Mouse (Mus musculus): ENCODE results near the gene Mrpl37. TPM values are rescaled to one million over a fixed set of nuclear protein-coding genes. Genes with fewer than 3 reads are reported as not detected.

Mrpl37 gene
- polyA plus RNA-seq, 1 experiment, result 104 TPM

DNA sequence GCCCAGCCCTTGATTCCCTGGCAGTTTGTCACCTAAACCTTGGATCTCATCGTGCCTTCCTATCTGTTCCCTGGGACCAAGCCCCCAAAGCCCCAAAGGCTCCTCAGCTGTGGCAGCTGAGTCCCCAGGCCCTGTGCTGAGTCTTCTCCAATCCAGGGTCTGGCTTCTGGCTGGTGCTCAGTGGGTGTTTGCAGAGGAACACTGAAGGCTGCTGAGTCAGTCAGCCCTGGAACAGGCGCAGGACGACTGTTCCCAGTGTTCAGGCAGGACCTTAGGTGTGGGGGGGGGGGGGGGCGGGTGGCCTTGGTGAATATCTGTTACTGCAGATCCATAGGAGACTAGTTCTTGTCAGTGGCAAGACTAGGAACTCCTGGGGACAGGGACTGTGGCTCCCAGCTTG, 14.8 kb downstream of the Mrpl37 start:
- no peak overlapping the region for H3K4me3 ChIP-seq (ENCODE audit: insufficient read depth, low read depth, low read length)

DNA sequence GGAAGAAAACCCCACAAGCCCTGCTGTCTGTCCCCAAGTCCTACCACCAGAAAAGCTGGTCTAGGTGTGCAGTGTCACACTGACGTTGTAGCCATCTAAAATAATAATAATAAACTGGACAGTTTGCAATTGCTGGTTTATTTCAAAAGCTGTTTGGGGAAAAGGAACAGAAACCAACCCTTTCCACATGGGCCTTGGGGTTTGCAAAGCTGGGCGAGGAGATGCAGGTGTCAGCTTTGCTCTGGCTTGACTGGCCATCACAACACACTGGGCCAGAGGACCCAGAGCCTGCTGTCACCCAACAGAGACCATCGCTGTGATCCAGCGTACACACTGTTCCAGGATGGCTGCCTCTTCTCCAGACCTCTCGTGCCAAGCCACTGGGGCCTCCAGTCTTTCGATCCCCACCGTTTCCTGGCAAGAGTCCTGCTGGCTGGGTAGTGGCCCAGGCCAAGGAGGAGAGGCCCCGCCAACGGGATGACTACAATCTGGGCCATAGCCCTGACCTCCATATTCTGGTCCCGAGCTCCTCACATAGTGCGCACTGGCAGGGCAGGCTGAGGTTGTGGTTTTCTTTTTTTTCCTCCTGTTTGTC, 18.0 kb downstream of the Mrpl37 start:
- no peak overlapping the region for H3K4me3 ChIP-seq (ENCODE audit: insufficient read depth, low read depth, low read length)
- no peak overlapping the region for H3K27ac ChIP-seq (replicated peaks; ENCODE audit: low read depth, low read length)
- H3K4me1 ChIP-seq (ENCODE audit: control insufficient read depth, insufficient read depth, insufficient read length, low read length), result peaks cover 4% of the 10 kb centered on the region

More for the DNA sequence above, 14.8 kb downstream of the Mrpl37 start:
- Histone ChIP-seq H3K4me1 (ENCODE audit: control insufficient read depth, insufficient read depth, insufficient read length, low read length) (peaks cover 4% of the 10 kb centered on the region), H3K27ac (replicated peaks; ENCODE audit: low read depth, low read length) (no peak overlapping the region)

- Histone ChIP-seq H3K4me1 (ENCODE audit: control insufficient read depth, insufficient read depth, insufficient read length, low read length) (peaks cover 4% of the 10 kb centered on the region), H3K27ac (replicated peaks; ENCODE audit: low read depth, low read length) (no peak overlapping the region), H3K4me3 (ENCODE audit: insufficient read depth, low read depth, low read length) (no peak overlapping the region)
Observed at GRCm38 (mm10) chr4:107047806-107048205, 18.9 kb downstream of the Mrpl37 start.

DNA sequence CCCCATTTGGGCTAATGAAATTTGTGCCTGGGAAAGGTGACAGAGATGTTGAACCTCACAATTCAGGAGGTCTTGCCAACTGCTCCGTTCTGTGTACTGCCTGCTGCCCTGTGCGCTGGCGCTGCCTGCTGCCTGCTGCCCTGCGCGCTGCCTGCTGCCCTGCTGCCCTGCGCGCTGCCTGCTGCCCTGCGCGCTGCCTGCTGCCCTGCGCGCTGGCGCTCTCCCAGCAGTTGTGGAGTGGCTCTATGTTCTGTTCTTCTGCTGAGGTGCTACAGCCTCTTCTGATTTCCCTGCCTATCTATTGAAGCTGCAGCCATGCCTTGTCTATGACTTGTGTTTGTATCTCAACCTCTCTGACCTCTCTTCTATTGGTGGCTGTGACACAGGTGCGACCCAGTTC, 21.5 kb downstream of the Mrpl37 start:
- peaks cover 4% of the 10 kb centered on the region for H3K4me1 ChIP-seq (ENCODE audit: control insufficient read depth, insufficient read depth, insufficient read length, low read length)
- no peak overlapping the region for H3K4me3 ChIP-seq (ENCODE audit: insufficient read depth, low read depth, low read length)
- H3K27ac ChIP-seq (replicated peaks; ENCODE audit: low read depth, low read length), result no peak overlapping the region

DNA sequence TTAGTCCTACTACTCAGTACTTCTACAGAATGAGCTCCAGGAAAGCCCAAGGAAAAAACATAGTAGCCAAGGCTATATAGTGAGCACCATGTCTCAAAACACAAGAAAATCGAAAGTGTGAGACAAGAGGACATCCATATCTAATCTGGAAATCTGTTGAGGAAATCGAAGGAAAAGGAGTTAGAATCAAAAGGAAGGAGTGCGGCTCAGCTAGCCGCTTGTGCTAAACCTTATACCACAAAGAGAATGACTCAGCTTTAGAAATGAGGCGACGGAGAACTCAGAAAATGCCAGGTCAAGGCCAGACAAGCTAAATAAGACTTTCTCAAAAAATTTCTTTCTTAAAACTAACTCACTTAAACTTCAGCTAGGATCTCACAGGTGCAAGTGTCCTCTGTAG, 24.4 kb downstream of the Mrpl37 start:
- H3K4me1 ChIP-seq (ENCODE audit: control insufficient read depth, insufficient read depth, insufficient read length, low read length), result no peaks in the 10 kb centered on the region
- H3K27ac ChIP-seq (replicated peaks; ENCODE audit: low read depth, low read length), result no peak overlapping the region
- H3K4me3 ChIP-seq (ENCODE audit: insufficient read depth, low read depth, low read length), result no peak overlapping the region

DNA sequence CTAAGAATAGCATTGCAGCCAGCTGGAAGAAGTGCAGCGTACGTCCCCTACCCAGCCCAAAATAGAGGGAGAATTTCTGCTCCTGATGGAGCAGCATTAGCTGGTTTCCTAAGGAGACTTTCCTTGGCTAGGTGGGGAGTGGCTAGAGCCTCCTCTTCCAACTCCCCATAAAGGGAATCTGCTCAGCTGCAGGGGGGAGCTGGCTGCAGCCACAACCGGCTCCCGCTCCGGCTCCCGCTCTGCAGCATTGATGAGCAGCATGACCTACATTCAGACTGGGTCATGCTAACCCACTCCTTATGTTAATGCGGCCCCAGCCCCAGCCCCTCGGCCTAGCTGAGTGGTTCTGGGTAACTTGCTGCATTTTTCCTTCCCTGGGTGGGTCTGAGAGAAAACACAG, 27.4 kb downstream of the Mrpl37 start:
- no peaks in the 10 kb centered on the region for H3K4me1 ChIP-seq (ENCODE audit: control insufficient read depth, insufficient read depth, insufficient read length, low read length)
- H3K27ac ChIP-seq (replicated peaks; ENCODE audit: low read depth, low read length), result no peak overlapping the region
- no peak overlapping the region for H3K4me3 ChIP-seq (ENCODE audit: insufficient read depth, low read depth, low read length)

- Histone ChIP-seq H3K4me1 (ENCODE audit: control insufficient read depth, insufficient read depth, insufficient read length, low read length) (no peaks in the 10 kb centered on the region), H3K27ac (replicated peaks; ENCODE audit: low read depth, low read length) (no peak overlapping the region), H3K4me3 (ENCODE audit: insufficient read depth, low read depth, low read length) (no peak overlapping the region)
Observed at GRCm38 (mm10) chr4:107038303-107038702, 28.4 kb downstream of the Mrpl37 start.

DNA sequence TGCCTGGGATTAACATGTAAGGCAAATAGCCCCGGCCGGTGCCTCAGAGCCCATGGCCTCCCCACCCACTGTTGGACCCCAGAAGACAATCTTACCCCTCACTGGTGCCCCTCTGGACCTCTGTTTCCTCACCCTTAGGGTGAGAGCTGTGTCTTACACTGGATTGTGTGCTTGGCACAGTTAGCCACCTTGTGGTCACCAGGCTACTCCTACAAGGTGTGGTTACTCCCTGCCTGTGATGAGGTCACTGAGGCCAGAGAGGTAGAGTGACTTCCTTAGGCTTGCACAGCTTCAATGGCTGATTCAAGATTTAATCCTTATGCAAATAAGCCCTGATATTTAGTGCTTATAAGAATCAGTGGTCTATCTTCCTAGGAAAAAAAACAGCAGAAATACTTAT, 29.7 kb downstream of the Mrpl37 start:
- H3K27ac ChIP-seq (replicated peaks; ENCODE audit: low read depth, low read length), result no peak overlapping the region
- H3K4me3 ChIP-seq (ENCODE audit: insufficient read depth, low read depth, low read length), result no peak overlapping the region

GRCm38 (mm10) chr4:107035689-107036088, 31.0 kb downstream of the Mrpl37 start:
- H3K4me1 ChIP-seq (ENCODE audit: control insufficient read depth, insufficient read depth, insufficient read length, low read length), result no peaks in the 10 kb centered on the region
- H3K4me3 ChIP-seq (ENCODE audit: insufficient read depth, low read depth, low read length), result no peak overlapping the region
- H3K27ac ChIP-seq (replicated peaks; ENCODE audit: low read depth, low read length), result no peak overlapping the region

More for the DNA sequence above, 29.7 kb downstream of the Mrpl37 start:
- H3K4me1 ChIP-seq (ENCODE audit: control insufficient read depth, insufficient read depth, insufficient read length, low read length), result no peaks in the 10 kb centered on the region

- Histone ChIP-seq H3K27ac (replicated peaks; ENCODE audit: low read depth, low read length) (no peak overlapping the region), H3K4me1 (ENCODE audit: control insufficient read depth, insufficient read depth, insufficient read length, low read length) (peaks cover 7% of the 10 kb centered on the region), H3K4me3 (ENCODE audit: insufficient read depth, low read depth, low read length) (no peak overlapping the region)
Observed at GRCm38 (mm10) chr4:107026451-107026850, 40.2 kb downstream of the Mrpl37 start.

- no peak overlapping the region for H3K4me3 ChIP-seq (ENCODE audit: insufficient read depth, low read depth, low read length)
Observed at GRCm38 (mm10) chr4:107025369-107025768, 41.3 kb downstream of the Mrpl37 start.

DNA sequence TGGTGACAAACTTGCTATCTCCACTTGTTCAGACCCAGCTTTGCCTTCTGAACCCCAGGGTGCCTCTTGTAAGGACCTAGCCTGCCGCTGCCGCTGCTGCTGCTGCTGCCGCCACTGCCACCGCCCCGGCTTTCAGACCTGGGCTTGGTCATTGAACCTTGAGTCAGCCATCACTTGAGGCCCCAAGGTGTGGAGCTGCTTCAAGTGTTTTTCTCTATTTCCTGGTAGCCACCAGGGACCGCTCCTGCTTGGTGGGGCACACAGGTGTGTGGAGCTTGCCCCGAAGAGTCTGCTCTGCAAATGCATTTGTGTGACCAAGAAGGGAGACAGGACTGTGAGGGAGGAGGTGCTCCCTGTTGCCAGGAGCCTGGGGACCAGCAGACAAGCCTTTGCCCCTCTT, 41.8 kb downstream of the Mrpl37 start:
- H3K27ac ChIP-seq (replicated peaks; ENCODE audit: low read depth, low read length), result no peak overlapping the region
- H3K4me1 ChIP-seq (ENCODE audit: control insufficient read depth, insufficient read depth, insufficient read length, low read length), result peaks cover 15% of the 10 kb centered on the region
- no peak overlapping the region for H3K4me3 ChIP-seq (ENCODE audit: insufficient read depth, low read depth, low read length)

More at GRCm38 (mm10) chr4:107025369-107025768, 41.3 kb downstream of the Mrpl37 start:
- Histone ChIP-seq H3K4me1 (ENCODE audit: control insufficient read depth, insufficient read depth, insufficient read length, low read length) (peaks cover 13% of the 10 kb centered on the region), H3K27ac (replicated peaks; ENCODE audit: low read depth, low read length) (no peak overlapping the region)

DNA sequence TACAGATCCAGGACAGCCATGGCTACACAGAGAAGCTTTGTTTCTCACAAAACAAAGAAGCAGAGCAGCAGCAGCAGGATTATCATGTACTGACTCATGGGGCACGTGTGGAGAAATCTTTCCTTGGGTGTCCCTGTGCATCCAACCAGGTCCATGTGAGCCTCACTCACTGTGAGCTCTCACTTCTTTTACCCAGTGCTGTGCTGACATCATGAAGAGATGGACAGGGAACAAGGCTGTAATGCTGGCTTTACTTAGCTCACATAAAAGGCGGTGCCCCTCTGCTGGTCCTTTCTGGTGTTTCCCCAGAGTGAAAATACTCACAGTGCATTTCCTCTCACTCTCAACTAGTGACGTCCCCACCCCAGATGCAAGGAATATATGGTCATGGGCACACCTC, 45.2 kb downstream of the Mrpl37 start:
- Histone ChIP-seq H3K4me1 (ENCODE audit: control insufficient read depth, insufficient read depth, insufficient read length, low read length) (peaks cover 21% of the 10 kb centered on the region), H3K27ac (replicated peaks; ENCODE audit: low read depth, low read length) (no peak overlapping the region), H3K4me3 (ENCODE audit: insufficient read depth, low read depth, low read length) (no peak overlapping the region)

DNA sequence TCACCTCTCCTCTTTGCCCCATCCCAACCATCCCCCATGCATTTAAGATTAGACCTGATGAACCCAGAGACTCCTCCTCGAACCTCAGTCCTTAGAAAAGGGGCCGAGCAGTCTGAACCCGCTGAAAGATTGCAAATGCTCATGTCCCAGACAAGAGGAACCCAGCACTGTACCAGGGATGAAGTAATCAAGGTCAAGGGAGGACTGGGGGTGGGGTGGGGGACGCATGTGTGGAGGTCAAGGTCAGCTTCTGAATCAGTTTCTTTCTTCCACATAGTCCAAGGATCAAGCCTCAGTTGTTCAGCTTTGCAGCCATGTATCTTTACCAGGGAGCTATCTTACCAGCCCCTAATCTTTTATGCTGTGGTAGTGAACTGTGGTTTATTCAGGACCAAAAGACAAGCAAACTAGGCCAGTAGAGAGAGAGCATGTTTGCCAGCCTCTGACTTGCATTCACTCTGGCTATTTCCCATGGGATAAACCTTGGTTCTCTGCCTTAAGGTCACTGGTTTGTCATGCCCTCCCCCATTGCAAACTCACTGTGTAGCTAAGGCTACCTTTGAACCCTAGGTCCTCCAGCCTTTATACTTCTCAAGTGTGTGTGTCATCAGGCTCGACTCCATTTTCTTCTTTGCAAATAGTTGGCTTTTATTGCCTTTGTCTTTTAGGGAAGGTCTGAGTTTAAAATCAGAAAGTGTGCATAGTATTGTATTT, 46.2 kb downstream of the Mrpl37 start:
- no peak overlapping the region for H3K4me3 ChIP-seq (ENCODE audit: insufficient read depth, low read depth, low read length)
- peak overlapping the region; percentile 84 for H3K27ac ChIP-seq (replicated peaks; ENCODE audit: low read depth, low read length)

GRCm38 (mm10) chr4:107019027-107019426, 47.6 kb downstream of the Mrpl37 start:
- H3K4me1 ChIP-seq (ENCODE audit: control insufficient read depth, insufficient read depth, insufficient read length, low read length), result peaks cover 28% of the 10 kb centered on the region
- H3K4me3 ChIP-seq (ENCODE audit: insufficient read depth, low read depth, low read length), result no peak overlapping the region
- peak overlapping the region; percentile 72 for H3K27ac ChIP-seq (replicated peaks; ENCODE audit: low read depth, low read length)

More for the DNA sequence above, 46.2 kb downstream of the Mrpl37 start:
- peaks cover 22% of the 10 kb centered on the region for H3K4me1 ChIP-seq (ENCODE audit: control insufficient read depth, insufficient read depth, insufficient read length, low read length)

GRCm38 (mm10) chr4:107018521-107018920, 48.1 kb downstream of the Mrpl37 start:
- Histone ChIP-seq H3K4me1 (ENCODE audit: control insufficient read depth, insufficient read depth, insufficient read length, low read length) (peaks cover 33% of the 10 kb centered on the region), H3K27ac (replicated peaks; ENCODE audit: low read depth, low read length) (0 out of 2 replicates have a peak overlapping the region, but pooled peaks have one; percentile 19)

More at GRCm38 (mm10) chr4:107018521-107018920, 48.1 kb downstream of the Mrpl37 start:
- no peak overlapping the region for H3K4me3 ChIP-seq (ENCODE audit: insufficient read depth, low read depth, low read length)

Measured in brown adipose tissue, adult 24 weeks (tissue).